Mouse (Mus musculus): ENCODE measurements around the gene Acot2.
"Not testable (repeated sequence)": the region's sequence is repeated elsewhere in the genome, so short reads cannot be mapped to it uniquely, and the experiment has no call there.

Acot2 gene

DNA sequence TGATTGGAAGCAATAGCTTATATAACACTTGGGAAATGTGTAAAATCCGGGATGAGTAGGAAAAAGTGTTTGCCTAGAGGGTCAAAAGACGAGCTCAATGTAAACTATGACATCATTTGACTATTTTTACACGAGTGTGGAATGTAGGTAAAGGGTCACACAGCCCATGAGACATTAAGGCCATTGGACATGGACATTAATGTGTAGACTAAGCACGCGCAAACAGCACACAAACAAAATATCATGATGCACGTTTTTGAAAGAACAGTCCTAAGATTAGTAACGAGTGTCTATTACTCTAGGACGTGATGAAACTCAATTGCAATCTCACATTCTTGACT lies 449 bp upstream of the Acot2 start:
- in situ Hi-C loops (cut with MboI; ENCODE audit: low pct_unique_long_range_greater_than_20kb in 1 of 2, low sequenced_read_pairs in 2 of 2, unreplicated experiment in 1 of 2) = loop anchor here (10.0 to 25.0 kb wide), 2 partner anchors 58 to 275 kb away; no protein-coding TSS in a partner anchor

DNA sequence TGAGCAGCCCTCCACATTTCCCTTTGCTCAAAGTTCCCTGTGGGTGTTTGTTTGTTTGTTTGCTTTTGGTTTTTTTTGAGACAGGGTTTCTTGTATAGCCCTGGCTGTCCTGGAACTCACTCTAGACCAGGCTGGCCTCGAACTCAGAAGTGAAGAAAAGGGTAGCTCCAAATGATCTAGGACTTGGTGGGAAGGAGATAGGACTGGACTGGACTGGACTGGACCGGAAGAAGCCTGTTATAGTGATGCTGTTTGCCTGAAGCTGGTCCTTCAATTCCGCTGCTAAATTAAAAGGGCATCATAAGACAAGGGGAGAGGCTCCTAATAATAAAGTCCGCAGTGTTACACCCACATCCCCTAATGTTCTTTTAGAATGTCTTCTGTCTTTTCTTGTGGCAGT lies 822 bp downstream of the Acot2 start:
- in situ Hi-C loops (cut with MboI; ENCODE audit: low pct_unique_long_range_greater_than_20kb in 1 of 2, low sequenced_read_pairs in 2 of 2, unreplicated experiment in 1 of 2) = loop anchor here (10.0 to 25.0 kb wide), 2 partner anchors 56 to 274 kb away; no protein-coding TSS in a partner anchor

DNA sequence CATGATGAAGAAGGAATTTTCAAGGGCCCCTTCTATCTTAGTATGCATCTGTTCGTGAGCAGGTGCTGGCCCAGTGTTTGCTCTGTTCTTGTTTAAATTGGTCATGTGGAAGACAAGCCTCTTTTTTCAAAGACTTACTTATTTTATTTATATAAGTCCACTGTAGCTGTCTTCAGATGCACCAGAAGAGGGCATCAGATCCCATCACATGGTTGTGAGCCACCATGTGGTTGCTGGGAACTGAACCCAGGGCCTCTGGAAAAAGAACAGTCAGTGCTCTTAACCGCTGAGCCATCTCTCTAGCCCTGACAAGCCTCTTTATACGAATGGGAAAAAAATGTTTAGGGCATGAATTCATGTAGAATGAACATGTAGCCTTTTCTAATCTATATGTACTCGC lies 1.7 kb downstream of the Acot2 start:
- in situ Hi-C loops (cut with MboI; ENCODE audit: low pct_unique_long_range_greater_than_20kb in 1 of 2, low sequenced_read_pairs in 2 of 2, unreplicated experiment in 1 of 2) = loop anchor here (10.0 to 25.0 kb wide), 2 partner anchors 55 to 273 kb away; no protein-coding TSS in a partner anchor

DNA sequence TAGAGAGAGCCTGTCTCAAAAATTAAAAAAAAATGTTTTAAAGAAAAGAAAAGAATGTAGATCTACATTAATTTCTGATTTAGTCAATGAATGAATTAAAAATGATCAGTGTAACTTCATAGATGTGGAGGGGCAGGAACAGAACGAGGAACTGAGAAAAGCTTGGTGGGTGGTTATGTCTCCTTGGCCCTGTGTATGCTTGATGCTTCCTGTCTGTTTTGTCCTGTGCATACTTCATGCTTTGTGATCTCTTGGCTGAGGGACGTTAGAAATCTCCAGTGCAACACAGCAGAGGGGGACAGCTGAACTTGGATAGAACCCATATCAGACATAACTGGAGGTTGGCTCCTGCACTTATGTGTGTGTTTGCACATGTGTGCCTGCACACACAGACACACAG lies 9.6 kb downstream of the Acot2 start:
- in situ Hi-C loops (cut with MboI; ENCODE audit: low pct_unique_long_range_greater_than_20kb in 1 of 2, low sequenced_read_pairs in 2 of 2, unreplicated experiment in 1 of 2) = loop anchor here in 1 of 2 experiments (25.0 kb wide), 1 partner anchor 265 kb away; no protein-coding TSS in a partner anchor

DNA sequence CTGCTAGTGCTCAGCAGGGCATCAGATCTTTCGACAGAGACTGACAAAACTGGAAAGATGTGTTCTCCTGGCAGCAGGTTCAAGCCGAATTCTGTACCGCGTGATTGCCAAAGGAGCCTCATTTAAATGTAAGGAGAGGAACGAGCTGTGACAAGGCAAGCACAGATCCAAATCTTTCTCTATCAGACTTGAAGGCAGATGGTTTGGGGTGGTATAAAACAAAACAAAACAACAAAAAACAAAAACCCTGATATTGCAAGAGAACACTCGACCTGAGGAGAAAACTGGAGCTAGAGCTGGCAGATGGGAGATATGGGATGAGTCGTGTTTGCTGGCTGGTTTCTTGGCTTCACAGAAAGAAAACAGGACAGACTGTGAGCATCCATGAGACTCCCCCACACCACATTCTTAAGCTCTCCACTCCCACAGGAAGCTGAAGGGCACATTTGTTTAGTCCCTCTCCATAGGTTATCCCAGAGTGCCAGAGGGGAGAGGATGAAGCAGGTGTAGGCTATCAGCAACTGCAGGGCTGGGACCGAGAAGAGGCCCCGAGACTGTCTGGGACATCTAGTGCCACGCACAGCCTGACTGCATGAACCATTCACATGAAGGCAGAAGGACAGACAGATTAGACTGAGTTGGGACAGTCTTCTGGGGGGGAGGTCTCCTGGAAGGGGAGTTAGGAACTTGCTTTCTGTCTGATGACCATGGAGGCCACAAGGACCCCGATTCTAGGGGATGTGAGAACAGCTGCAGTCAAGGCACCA lies 10.9 kb downstream of the Acot2 start:
- in situ Hi-C loops (cut with MboI; ENCODE audit: low pct_unique_long_range_greater_than_20kb in 1 of 2, low sequenced_read_pairs in 2 of 2, unreplicated experiment in 1 of 2) = loop anchor here in 1 of 2 experiments (25.0 kb wide), 1 partner anchor 264 kb away; no protein-coding TSS in a partner anchor

DNA sequence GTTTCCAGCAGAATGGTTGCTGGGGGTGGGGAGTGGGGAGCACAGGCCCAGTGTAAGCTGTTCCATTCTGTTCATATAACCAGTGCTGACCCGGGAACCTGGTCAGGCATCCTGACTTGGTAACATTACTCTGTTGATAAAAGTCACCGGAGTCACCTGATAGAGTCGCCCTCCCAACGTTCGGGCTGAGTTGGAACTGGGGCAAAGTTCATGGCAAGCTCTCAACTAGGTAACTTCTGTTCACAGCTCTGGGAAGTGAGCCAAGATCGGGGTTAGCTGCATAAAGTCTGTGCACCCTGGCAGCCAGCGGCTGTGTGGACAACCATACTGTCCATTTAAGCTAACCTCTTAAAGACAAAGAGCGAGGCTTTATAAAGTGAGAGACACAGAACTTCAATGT lies 11.6 kb downstream of the Acot2 start:
- in situ Hi-C loops (cut with MboI; ENCODE audit: low pct_unique_long_range_greater_than_20kb in 1 of 2, low sequenced_read_pairs in 2 of 2, unreplicated experiment in 1 of 2) = loop anchor here in 1 of 2 experiments (25.0 kb wide), 1 partner anchor 263 kb away; no protein-coding TSS in a partner anchor

DNA sequence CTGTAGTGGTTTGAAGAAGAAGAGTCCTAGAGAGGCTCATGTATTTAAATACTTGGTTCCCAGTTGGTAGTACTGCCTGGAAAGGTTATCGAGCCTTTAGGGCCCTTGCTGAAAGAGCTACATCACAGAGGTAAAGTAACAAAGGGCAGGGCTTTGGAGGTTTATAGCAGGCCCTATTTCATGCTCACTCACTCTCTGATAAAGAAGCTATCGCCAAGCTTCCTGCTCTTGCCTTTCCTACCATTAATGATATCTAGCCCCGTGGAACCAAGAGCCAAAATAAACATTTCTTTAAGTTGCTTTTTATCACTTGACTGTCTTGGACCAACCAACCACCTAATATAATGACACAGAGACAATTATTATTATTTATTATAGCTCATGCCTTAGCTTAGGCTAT lies 12.8 kb downstream of the Acot2 start:
- in situ Hi-C loops (cut with MboI; ENCODE audit: low pct_unique_long_range_greater_than_20kb in 1 of 2, low sequenced_read_pairs in 2 of 2, unreplicated experiment in 1 of 2) = no loop called here

DNA sequence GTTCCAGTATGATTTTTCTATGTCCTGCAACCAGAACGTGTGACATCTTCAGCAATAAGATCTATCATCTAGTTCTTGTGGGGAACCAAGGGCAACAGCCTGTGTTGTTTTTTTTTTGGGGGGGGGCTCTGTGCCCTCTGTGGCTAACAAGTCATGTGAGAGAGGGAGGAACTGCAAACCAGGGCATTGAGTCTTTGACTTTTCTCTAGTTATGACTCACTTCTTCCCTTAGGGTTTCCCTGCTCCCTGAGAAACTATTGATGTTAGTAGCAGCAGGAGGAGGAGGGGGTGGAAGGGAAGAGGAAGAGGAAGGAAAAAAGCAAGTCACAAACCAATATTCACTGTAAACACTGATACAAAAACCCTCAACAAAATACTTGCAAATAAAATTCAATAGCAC lies 16.2 kb downstream of the Acot2 start:
- in situ Hi-C loops (cut with MboI; ENCODE audit: low pct_unique_long_range_greater_than_20kb in 1 of 2, low sequenced_read_pairs in 2 of 2, unreplicated experiment in 1 of 2) = no loop called here

DNA sequence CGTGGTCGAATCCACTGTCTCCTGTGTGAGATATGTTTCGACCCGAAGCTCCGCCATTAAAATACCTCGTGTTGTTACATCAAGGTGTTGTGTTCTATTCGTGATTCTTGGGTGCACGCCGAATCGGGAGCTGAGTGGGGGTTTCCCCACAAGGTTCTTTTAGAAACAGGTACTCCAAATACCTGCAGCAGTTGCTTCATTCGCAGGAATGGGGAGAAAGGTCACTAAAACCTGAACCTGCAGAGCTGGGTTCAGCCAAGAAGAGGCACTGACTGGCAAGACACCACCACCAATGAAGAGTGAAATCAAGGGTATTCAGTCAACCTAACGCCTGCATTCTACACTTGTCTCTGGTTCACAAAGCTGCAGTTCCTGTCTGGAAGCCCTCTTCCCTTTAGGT lies 20.6 kb downstream of the Acot2 start:
- in situ Hi-C loops (cut with MboI; ENCODE audit: low pct_unique_long_range_greater_than_20kb in 1 of 2, low sequenced_read_pairs in 2 of 2, unreplicated experiment in 1 of 2) = no loop called here

DNA sequence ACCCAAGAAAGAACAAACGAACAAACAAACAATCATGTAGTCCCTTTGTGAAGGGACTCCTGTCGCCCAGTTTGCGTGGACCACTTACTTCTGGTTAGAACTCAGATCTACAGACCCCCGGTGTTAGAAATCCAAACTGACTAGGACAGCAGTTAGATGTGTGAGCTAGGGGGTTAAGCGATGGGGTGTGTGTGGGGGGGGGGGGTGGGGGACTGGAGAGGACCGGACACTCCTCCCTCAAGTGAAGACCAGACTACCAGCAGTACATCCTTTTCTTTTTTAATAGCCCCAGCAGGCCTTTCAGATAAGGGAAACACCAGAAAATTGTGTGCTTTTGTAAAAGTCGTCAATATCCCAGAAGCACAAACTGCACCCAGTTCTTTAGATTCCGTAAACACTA lies 21.1 kb downstream of the Acot2 start:
- in situ Hi-C loops (cut with MboI; ENCODE audit: low pct_unique_long_range_greater_than_20kb in 1 of 2, low sequenced_read_pairs in 2 of 2, unreplicated experiment in 1 of 2) = no loop called here

DNA sequence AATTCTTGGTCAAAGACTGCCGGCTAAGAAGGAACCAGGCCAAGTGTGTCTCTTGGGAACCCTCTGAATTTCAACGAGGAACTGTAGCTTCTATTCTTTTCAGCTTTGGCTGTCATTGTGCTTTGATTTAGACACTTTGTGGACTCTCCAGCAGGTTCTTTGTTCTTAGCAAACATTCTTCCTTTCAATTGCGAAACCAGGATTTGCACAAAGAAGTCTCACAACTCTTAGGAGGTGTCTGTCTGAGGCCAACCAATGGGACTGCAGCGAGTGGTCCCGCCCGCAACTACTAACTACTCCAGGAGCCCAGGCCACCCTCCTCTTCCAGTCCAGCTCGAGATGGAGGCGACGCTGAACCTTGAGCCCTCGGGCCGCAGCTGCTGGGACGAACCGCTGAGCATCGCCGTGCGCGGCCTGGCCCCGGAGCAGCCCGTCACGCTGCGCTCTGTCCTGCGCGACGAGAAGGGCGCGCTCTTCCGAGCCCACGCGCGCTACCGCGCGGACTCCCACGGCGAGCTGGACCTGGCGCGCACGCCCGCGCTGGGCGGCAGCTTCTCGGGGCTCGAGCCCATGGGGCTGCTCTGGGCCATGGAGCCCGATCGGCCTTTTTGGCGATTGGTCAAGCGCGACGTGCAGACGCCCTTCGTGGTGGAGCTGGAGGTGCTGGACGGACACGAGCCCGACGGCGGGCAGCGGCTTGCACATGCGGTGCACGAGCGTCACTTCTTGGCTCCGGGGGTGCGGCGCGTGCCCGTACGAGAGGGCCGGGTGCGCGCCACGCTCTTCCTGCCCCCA lies 21.7 kb downstream of the Acot2 start, which contains the start of gene Acot1:
Acot1 (plus strand) TSS at position 320 of the 795 bp plus-strand sequence.
- in situ Hi-C loops (cut with MboI; ENCODE audit: low pct_unique_long_range_greater_than_20kb in 1 of 2, low sequenced_read_pairs in 2 of 2, unreplicated experiment in 1 of 2) = not testable (repeated sequence)

DNA sequence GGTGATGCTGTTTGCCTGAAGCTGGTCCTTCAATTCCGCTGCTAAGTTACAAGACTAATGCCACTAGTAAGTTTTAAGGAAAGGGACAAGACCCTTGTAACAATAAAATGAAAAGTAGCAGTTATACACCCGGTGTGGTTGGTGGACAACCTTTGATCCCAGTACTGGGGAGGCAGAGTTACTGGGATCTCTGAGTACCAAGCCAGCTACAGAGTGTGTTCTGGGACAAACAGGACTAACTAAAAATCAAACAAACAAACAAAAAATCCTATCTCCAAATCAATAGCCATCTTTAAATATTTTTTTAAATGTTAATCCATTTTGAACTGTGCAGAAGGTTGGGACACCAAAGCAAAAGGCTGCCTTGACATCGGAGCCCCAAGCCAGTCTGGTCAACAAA lies 22.5 kb downstream of the Acot2 start:
- in situ Hi-C loops (cut with MboI; ENCODE audit: low pct_unique_long_range_greater_than_20kb in 1 of 2, low sequenced_read_pairs in 2 of 2, unreplicated experiment in 1 of 2) = no loop called here

DNA sequence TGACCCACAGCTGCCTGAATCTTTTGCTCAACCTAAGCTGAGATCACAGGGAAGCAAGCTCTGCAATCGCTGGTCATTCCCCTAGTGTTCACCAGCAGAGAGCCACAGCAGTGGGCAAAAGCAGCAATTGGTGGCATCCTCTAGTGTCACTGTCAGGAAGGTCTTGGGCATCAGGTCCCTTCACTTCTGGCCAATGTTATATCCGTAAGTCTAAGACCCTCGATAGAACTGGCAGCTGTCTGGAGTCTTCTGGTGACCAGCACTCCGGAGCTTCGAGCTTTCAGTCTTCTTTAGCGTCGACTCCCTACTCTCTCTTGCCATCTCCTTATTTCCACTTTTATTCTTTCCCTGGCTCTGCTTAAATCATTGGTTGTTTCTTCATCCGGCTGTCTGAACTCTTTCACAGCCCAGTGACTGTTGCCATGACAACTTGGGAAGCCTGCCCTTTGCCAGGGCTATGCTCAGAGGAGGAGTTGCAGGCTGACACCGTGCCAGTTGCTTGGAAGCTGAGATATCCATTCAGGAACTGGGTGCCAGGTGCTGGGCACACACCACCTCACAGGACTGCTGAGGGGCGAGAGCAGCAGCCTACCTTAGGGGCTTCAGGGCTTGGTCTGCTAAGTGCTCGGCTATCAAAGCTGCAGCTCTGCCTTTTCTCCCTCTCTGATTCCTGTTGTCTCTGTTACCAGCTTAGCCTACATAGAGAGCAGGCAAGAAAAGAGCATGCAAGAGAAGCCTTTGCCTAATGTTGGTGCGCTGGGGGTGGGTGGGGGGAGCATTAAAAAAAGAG lies 23.8 kb downstream of the Acot2 start:
- in situ Hi-C loops (cut with MboI; ENCODE audit: low pct_unique_long_range_greater_than_20kb in 1 of 2, low sequenced_read_pairs in 2 of 2, unreplicated experiment in 1 of 2) = no loop called here

DNA sequence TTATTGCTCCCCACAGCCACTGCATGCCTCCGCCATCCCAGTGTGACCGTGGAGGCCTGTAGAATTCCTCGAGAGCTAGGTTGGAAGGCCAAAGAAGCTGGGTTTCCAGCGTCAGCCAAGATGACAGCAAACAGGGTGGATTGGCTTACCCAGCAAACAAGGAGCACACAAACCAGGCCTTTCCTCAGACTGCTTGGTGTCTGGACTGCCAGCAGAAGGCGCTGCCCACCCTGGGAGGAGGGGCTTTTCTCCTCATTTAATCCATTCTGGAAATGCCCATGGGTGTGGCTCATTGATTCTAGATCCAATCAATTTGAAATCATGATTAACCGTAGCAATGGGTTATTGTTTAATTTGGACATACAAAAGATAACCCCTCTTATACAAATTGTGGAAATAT lies 25.5 kb downstream of the Acot2 start:
- in situ Hi-C loops (cut with MboI; ENCODE audit: low pct_unique_long_range_greater_than_20kb in 1 of 2, low sequenced_read_pairs in 2 of 2, unreplicated experiment in 1 of 2) = no loop called here

DNA sequence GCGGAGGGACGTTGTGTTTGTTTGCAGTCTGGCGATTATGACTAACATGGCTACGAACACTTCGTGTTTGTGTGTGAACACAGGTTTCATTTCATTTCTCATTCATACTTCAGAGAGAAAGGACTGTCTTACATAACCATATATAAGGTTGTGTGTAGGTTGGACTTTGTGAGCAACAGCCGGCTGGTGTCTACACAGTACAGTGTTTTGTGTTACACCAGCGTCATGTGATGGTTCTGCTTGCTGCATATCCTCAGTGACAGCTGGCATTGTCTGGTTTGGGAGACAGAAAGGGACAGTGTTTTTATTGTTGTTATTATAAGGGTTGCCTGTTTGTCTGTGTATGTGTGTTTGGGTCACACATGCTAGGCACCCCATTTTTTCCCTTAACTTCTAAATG lies 26.0 kb downstream of the Acot2 start:
- in situ Hi-C loops (cut with MboI; ENCODE audit: low pct_unique_long_range_greater_than_20kb in 1 of 2, low sequenced_read_pairs in 2 of 2, unreplicated experiment in 1 of 2) = no loop called here

DNA sequence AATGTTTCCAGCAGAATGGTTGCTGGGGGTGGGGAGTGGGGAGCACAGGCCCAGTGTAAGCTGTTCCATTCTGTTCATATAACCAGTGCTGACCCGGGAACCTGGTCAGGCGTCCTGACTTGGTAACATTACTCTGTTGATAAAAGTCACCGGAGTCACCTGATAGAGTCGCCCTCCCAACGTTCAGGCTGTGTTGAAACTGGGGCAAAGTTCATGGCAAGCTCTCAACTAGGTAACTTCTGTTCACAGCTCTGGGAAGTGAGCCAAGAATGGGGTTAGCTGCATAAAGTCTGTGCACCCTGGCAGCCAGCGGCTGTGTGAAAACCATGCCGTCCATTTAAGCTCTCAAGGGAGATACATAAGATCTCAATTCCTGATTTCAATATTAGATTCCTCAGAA lies 32.9 kb downstream of the Acot2 start:
- in situ Hi-C loops (cut with MboI; ENCODE audit: low pct_unique_long_range_greater_than_20kb in 1 of 2, low sequenced_read_pairs in 2 of 2, unreplicated experiment in 1 of 2) = not testable (repeated sequence)

DNA sequence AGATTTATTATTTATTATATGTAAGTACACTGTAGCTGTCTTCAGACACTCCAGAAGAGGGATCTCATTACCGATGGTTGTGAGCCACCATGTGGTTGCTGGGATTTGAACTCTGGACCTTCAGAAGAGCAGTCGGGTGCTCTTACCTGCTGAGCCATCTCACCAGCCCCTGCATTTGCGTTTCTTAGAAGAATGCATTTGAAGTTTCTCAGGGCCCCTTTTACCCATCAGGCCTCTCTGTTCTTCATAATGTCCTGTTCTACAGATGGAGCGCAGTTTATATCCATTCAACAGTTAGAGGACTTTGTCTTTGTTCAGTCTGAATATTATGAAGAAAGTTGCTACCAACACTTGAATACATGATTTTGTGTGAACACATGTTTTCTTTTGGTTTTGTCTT lies 34.6 kb downstream of the Acot2 start:
- in situ Hi-C loops (cut with MboI; ENCODE audit: low pct_unique_long_range_greater_than_20kb in 1 of 2, low sequenced_read_pairs in 2 of 2, unreplicated experiment in 1 of 2) = not testable (repeated sequence)

DNA sequence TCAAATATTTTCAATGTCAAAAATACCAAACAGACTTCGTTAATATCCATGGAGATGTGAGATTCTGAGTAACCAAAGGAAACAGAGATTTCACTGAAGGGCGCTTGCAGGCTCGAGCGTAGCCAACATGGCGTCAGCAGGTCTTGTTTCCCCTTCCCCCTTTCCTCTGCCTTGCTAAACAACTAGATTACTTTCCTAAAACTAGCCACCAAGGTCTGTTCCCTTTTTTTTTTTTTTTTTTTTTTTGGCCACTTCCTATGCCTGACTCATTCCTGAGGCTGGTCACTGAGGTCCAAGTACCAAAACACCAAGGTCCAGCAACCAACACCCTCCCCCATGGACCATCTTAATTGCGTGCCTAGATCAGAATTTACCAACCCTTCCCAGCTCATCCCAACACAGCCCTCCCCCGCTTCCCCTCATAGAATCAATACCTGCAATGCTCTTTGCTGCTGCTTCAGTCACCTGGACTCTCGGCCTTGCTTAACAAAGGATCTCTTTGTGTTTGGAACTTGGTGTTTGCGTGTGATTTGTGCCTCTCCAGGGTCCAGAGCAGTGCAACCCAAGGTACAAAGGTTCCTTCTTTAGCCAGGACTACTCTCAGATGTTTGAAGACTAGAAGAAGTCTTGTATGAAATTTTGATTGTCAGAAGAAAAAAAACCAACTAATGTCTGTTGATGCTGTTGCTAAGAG lies 35.5 kb downstream of the Acot2 start:
- in situ Hi-C loops (cut with MboI; ENCODE audit: low pct_unique_long_range_greater_than_20kb in 1 of 2, low sequenced_read_pairs in 2 of 2, unreplicated experiment in 1 of 2) = no loop called here

All from mouse embryonic stem cell (cell line).